Mouse (Mus musculus) adipocyte (in vitro differentiated cells): ENCODE results near the gene Usp6nl.
A peak's percentile ranks its signal among the peaks of the same experiment; 100 is the strongest.

ENCODE experiments used
- DNase-seq: peaks from one replicate; pipeline ENCODE4 v3.0.0-alpha.2; 2016; ENCODE audit warnings: low spot score

Usp6nl gene

DNA sequence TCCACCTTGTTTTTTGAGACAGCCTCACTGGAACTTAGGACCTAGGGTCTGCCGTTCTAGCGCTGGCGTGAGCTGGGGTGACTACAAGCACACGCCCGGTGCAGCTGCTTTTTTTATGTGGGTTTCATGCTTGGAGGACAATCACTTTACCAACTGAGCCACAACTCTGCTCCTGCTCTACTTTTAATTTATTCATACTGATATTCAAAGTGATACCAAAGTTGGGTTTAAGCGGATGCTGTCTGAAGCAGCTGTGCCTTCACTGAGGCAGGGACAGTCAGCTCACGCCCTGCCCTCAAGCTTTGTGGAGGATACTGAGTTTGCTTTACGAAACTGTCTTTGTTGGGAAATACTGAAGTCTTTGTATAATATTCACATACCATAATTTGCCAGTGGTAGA lies 53.6 kb downstream of the Usp6nl start:
- no peak for DNase-seq

DNA sequence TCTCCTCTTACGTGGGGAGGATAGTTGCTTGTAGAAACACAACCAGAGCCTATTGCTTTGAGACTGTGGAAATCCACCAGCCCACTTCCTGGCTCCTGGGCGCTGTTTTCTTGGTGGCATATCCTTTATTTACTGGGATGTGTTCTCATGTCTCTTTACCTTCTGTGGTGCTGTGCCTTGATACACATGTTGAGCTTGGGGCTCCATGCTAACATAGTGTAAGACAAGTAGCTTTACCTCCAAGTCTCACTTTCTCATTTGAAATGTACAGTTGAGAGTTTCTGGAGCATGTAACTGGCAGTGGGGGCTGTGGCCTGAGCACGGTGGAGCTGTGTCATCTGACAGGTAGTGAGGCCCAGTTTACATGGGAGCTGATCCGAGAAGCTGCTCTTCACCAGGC lies 54.5 kb downstream of the Usp6nl start:
- DNase-seq = no peak

DNA sequence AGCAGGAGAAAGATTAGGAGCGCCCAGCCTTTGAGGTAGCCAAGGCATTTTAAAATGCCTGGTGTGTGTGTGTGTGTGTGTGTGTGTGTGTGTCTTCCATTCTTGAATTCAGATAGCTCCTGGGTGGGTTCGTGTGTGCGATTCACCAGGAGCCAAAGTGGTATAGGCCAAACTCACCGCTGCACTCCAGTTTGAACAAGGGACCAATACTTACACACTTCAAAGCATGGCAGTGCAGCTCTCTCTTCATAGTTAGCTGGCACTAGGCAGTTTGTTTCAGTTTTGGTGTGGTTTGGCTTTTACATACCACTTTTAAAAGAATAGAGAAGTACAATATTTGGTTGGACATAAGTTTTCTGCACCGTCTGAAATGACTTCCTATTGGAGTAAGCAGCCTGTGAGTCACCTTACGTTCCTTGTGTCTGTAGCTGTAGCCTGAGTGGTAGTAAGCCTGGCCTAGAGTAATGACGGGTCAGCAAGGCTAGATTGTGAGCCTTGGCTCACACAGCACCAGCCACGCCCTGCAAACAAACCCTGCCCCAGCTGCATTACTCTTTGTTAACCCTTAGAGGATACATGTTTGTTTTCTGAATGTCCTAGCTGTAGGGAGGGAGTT lies 56.2 kb downstream of the Usp6nl start:
- DNase-seq = peak; percentile 56

DNA sequence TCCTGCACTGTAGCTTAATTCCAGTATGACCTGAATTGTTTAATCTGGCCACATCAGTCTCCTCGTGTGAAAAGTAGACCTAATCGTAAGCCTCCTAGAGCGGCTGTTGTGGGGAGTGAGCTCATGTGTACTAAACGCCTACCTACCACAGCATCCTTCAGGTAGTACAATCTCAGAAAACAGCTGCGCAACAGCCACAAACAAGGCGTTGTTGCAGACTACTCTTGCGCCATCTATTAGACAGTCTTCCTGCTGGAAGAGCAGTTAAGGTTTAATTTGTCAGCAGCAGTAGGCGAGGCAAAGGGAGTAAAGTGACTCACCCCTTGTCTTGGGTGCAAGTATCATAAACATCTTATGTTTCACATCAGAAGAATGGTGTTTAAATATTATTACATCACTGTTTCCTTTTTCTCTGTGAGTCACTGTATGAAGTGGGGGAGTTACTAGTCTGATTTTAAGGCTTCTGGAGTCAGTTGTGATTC lies 57.3 kb downstream of the Usp6nl start:
- DNase-seq = peak; percentile 34

DNA sequence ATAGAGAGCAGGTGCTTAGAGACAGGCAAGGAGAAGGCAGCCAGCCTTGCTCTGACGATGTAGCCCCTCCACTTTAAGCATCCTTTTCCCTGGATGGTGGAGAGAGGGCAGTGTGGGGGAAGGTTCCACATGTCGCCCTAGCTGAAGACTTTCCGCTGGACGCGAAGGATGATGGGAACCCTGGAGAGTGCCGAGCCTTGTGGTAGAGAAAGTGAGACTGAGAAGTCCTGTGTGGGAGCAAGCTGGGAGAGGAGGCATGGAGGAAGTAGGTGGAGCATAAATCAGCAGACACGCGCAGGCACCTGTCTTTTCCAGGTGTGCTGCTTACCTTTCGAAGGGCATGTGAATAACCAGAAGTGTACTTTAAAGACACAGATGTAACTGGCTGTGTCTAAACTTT lies 57.9 kb downstream of the Usp6nl start:
- DNase-seq = no peak

DNA sequence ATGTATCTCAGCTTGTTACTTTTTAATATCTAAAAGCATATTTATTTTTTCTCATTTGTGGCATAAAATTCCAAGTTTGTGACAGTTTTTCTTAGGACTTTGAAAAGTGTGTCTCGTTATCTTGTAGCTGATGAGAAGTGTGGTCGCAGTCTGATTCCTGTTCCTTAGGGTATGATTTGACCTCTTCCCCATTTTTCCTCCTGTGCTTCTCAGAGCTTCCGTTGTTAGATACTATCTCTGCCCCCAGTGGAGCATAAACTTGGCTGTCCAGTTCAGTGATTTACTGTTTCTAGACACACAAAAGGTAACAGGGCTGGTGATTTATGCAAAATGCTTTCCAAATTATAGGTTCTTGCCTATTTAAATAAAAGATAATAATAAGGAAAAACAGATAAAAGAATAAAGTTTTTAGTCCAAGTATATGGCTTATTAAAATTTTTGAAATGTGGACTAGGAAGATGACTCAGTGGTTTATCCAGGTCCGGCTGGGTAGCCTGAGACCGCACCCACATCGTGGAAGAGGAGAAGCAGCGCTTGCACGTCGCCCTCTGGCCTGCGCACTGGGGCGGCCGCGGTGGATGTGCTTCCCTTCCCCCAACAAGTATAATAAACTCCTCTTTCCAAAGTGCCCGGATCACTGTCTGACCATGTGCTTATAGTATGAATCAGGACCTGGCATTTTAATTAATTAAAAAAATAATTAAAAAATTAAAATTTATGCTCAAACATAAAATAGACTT lies 62.1 kb downstream of the Usp6nl start:
- DNase-seq = no peak

DNA sequence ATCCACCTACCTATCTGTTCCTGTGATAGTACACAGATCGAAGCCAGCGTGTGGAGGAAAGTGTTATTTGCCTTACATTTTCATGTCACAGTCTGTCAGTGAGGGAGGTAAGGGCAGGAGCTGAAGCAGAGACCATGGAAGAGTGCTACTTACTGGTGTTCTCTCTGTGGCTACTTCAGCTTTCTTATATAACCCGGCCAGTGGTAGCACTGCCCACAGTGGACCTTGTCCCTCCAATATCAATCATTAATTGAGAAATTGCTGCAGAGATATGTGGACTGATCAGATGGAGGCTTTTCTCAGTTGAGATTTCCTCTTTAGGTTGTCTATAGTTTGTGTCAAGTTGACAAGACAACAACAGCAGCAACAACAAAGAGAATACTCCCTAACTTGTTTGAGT lies 66.7 kb downstream of the Usp6nl start:
- no peak for DNase-seq

DNA sequence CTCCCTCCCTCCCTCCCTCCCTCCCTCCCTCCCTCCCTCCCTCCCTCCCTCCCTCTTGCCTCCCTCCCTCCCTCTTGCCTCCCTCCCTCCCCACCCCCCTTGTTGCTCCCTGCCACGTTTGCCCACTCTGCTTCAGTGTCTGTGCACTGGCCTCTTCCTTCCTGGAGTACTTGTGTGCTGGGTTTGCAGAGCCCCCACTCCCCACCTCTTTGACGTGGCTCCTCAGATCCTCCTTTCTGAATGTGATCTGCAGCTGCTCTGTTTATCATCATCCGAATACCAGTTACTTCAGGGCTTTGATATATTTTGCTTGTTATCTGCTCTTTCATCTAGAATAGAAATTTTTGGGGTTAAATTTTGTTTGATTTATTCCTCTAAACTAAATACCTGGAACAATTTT lies 68.8 kb downstream of the Usp6nl start:
- DNase-seq = no peak

DNA sequence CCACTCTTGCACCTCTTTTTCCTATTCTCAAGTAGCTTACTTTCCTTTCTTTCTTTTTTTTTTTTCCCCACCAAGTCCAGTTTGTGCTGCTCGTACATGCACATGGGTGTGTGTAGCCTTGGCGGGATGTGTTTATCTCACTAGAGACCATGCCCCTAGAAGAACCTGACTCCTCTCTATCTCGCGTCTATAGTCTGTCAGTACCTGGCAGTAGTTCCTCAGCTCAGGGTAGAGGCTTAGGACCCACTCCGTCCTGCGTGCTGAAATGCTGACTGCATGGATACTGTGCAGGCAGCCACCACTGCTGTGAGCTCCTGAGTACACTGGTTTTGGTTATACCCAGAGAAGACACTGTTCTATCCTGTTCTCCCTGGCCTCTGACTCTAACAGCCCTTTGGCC lies 69.5 kb downstream of the Usp6nl start:
- no peak for DNase-seq

DNA sequence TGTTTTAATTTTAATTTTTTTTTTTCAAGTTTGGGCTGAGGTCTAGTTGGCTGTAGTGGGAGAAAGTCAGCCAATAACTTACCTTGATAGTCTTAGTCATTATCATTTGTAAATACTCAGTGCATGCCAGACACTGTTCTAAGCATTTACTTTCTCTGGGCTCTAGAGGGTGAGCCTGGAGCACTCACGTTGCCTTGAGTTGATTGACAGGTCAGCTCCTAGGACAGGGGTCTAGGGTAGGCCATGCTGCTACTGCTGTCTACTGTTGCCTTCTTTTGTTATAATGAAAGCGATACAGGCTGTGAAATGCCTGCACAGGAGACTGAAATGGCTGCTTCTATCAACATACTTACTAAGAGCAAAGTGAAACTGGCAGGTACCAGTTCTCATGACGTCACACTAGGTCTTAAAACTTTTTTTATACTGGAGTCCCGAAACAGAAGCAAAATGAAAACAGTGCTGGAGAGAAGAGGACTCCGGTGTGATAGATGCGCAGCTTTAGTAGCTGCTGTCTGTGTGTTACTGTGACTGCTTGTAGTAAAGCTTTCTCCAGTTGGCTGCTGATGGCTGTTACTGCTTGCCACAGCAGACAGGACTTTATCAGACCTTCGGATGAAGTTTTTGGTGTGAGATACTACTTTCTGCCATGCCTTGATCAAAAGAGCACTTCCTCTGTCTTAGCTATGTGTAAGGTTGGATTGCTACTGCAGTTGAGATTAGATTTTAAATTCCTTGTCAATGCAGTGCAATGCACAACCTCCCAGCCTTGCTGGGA lies 73.6 kb downstream of the Usp6nl start:
- DNase-seq = no peak

DNA sequence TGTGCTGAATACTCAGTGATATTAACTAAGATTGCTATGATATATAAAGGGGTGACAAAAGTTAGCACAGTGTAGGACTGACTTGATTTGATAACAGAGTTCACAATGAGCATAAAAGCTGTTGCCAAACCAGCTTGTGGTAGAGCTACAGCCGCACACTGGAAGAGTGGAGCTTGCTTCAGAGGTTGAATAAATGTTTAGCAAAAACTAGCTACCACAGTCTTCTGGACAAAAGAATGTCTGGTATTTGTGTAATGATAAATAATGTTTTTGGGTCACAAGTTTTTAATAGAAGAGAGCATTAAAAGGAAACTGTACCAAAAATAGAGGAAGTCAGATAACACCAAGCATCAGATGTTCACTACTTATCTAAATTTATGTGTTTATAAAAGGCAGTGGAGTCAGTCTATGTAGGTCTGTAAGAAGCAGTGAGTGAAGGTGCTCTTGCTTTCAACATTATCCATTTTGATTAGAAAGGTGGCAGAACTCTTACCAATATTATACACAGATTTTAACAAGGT lies 74.2 kb downstream of the Usp6nl start:
- no peak for DNase-seq

DNA sequence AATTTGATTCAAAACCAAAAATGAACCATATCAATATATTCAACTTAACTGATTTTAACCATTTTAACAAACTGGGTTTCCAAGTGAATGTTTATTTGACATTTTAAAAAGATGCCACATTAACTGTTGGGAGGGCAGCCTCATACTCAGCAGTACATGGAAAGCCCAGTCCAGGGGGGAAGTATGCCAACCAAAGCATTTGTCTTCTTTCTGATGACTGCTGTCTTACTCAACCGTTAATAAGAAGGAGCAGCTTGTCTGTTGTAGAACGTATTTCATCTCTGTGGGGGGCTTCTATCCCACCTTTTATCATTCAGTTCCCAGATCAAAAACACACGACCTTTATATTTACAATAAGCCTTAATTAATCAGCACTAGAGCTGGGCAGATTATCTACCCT lies 74.7 kb downstream of the Usp6nl start:
- DNase-seq = no peak

DNA sequence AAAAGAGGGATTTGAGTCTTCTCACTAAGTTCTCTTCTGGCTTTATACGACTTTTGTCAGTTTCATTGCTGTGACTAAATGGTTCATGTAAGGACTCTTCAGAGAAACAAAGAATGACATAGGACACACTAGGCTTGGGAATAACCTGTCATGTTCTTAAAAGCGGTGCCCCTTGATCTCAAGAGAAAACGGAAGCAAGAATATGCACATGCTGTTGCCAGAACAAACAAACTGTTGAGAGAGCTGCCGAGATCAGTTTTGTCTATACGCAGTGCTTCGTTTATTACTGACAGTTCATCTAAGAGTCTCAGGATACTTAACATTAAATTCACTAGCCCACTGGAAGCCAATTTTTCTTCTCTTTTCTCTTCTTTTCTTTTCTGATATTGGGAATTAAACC lies 76.4 kb downstream of the Usp6nl start:
- DNase-seq = no peak

DNA sequence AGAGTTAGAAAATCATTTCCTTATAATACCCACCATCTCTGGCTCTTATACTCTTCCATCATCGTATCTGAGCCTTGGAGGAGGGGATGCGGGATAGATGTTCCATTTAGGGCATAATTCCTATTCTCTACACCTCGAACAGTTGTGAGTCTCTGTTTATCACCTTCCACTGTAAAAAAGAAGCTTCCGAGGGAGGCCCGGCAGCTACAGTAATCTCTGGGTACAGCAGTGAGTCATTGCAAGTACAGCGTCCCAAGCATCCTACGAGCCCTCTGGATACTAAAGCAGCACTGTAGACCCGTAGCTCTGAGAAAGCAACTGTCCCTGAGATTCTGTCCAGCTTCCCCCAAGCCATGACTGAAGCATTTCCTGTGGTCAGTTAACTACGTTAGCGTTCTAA lies 78.6 kb downstream of the Usp6nl start:
- no peak for DNase-seq

DNA sequence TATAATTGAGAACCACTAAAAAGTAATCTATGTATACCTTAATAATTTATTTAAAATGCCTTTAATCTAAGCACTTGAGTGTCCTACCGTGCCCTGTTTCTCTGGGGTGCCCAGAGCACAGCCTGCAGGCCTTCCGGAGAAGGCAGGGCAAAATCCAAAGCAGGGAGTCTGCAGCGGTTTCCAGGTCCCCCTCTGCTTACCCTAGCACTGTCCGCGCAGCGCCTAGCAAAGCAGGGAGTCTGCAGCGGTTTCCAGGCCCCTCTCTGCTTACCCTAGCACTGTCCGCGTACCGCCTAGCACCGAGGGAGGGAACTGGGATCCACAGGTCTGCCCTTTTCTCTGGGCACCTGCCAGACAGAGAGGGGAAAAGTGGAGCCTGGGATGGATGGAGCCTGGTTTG lies 80.9 kb downstream of the Usp6nl start:
- DNase-seq = no peak

DNA sequence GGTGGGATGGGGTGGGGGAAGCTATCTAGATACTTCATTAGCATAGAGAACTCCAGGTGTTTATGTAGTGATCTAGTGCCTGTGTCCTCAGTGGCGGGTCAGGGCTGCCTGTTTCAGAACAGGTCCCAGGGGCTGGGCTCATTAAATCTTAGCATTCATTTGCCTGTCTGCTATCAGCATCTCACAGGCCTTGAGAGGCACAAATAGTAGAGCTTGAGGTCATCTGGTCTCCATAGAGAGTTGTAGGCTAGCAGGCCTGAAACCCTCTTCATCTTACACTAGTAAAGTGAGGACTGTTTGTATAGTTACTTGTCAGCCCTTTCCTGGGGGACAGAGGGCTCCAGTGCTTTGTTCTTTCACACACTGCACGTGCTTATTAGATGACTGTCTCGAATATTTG lies 81.5 kb downstream of the Usp6nl start:
- no peak for DNase-seq

DNA sequence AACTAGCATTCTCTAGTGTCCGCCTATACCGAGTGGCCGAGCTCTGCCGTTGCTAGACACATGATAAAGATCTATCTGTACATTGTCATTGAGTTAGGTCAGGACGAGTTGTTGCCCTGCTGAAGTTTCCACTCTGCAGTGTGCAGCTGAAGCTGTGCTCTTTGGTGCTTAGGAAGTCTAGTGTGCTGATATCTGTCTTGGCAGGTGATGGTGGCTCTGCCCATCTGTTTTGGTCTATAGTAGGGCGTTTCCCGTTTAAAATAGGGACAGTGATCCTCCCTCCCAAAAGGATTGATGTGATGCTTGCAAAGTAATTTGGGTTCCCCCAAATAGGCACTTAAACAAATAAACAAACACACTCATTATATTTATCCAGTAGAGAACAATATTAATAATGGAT lies 82.2 kb downstream of the Usp6nl start:
- no peak for DNase-seq

DNA sequence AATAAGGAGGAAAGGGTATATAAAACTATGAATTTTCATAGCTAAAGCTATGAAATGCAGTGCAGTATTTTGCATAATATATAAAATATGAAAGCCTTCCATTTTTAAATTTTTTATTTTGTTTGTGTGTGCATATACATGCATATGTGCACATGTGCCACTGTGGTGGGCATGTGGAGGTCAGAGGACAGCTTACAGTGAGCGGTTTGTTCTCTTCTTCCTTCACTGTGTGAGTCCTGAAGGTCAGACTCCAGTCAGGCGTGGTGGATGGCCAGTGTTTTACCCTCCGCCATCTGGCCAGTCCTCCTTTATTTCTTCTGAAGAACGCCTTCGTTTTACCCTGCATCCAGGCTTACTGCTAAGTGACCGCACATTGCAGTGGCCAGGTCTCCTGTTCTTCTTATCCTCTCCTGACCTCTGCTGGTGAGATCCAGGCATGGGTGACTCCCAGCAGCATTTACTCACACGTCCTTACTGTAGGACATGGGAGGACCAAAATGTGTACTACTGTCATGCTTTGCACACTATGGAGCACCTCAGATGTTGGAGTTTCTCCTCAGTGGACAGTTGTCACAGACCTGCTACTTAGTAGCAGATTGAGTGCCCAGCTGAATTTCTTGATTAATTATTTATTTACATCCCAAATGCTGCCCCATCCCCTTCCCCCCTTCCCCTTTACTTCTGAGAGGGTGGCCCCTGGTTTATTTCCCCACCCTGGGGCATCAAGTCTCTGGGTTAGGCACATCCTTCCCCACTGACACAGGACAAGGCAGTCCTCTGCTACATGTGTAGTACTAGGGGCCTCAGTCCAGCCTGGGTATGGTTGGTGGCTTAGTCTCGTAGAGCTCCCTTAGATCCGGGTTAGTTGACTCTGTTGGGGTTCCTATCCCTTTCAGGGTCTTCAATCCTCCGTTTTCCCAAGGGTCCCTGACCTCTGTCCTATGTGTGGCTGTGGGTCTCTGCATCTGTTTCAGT lies 82.9 kb downstream of the Usp6nl start:
- DNase-seq = peak; percentile 86

DNA sequence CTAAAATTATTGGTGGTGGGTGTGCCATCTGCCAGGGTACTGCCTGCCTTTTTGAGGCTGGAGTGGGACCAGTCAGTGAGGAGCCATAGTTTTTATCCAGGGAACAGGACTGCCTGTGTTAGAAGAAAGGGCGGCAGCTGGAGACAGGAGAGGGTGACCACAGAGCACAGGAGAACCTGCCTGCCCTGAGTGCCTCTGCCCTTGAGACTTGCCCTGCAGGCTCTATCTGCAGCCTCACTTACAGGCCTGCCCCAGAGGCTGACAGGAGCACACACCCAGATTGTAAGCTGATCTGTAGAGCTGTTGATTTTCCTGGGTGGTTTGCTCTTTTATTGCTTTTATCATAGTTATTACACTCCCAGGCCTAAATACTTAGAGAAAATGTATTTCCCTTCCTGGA lies 85.2 kb downstream of the Usp6nl start:
- DNase-seq = no peak

DNA sequence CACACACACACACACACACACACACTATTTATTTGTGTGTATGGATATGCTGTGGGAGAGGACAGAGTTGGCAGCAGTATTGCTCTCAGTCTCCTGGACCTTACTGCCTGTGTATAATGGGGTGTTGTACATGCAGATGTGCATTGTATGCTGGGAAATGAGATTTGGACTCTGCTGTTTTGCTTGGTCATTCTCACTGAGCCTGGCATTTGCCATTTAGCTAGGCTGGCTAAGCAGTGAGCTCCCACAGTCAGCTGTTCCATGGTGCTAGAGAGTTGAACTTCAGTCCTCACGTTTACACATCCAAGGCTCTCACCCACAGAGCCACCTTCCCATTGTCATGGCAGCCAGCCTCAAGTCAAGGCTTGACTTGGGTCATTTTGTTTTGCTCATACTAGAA lies 90.2 kb downstream of the Usp6nl start:
- DNase-seq = no peak

DNA sequence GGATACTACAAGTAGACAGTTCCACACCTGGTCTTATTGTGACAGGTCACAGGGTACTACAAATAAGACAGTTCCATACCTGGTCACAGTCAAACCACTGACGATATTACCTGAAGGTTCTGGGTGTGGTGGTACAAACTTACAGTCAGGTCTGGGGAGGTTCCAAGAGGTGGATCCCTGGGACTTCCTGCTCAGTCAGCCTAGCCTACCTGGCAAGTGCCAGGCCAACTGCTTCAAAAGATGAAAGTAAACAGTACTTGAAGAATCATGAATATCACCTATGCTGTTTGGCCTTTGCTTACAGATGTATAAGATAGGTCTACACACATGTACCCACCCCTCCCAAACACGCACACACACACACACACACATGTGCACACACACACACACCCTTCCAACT lies 91.3 kb downstream of the Usp6nl start:
- no peak for DNase-seq

DNA sequence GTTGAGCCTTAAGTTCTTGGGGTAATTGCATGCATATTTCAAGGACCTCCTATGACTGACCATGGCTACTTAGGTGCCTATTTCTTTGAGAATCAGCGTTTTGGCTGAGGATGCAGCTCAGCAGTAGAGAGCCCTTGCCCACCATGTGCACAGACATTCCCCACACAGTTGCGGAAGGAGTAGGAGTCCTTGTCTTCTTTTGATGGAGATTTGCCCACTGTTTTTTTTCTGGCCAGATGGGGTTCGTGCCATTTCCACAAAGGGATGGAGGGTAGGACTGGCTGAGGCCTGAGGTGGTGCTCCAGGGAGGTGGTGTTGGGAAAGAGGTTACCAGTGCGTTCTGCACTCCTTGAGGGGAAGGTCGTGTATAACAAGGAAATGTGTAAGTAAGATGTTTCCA lies 91.9 kb downstream of the Usp6nl start:
- DNase-seq = no peak
